Mouse (Mus musculus) liver, adult 2 months (tissue): ENCODE results near the gene Mrtfa. TPM values are rescaled to one million over a fixed set of nuclear protein-coding genes. Genes with fewer than 3 reads are reported as not detected.

Experiments used
- DNase-seq: peaks from one replicate; pipeline ENCODE4 v3.0.0-alpha.2; 2011; ENCODE audit warnings: low read depth, low spot score; ENCODE audit errors: extremely low read depth
- H3K27ac ChIP-seq: fragments of 200-500 bp; replicated peaks from 2 replicates; pipeline ENCODE4 v1.5.1; 2012; ENCODE audit warnings: low read depth, mild to moderate bottlenecking, control low read depth, inconsistent platforms, low read length; ENCODE audit not compliant: insufficient read depth
- H3K27me3 ChIP-seq: fragments of 200-500 bp; 2 replicates; pipeline ENCODE4 v1.6.1; 2012; ENCODE audit warnings: mild to moderate bottlenecking, moderate library complexity, low read length, inconsistent platforms; ENCODE audit not compliant: control insufficient read depth, insufficient read depth
- H3K36me3 ChIP-seq: fragments of 200-500 bp; 2 replicates; pipeline ENCODE4 v1.6.1; 2012; ENCODE audit warnings: low read length, inconsistent platforms; ENCODE audit not compliant: control insufficient read depth, insufficient read depth
- H3K4me1 ChIP-seq: fragments of 200-500 bp; 2 replicates; pipeline ENCODE4 v1.6.1; 2011; ENCODE audit warnings: low read length; ENCODE audit not compliant: control insufficient read depth, insufficient read depth
- H3K4me3 ChIP-seq: fragments of 200-500 bp; 2 replicates; pipeline ENCODE4 v1.5.1; 2011; ENCODE audit warnings: low read depth, mild to moderate bottlenecking, control low read depth, low read length, moderate library complexity; ENCODE audit not compliant: insufficient read depth
- H3K79me2 ChIP-seq: fragments of 200-500 bp; 2 replicates; pipeline ENCODE4 v1.6.1; 2012; ENCODE audit warnings: inconsistent platforms, mild to moderate bottlenecking, low read length, moderate library complexity; ENCODE audit not compliant: control insufficient read depth, insufficient read depth
- H3K9ac ChIP-seq: fragments of 200-500 bp; 2 replicates; pipeline ENCODE4 v1.6.1; 2012; ENCODE audit warnings: low read depth, mild to moderate bottlenecking, control low read depth, inconsistent platforms, low read length
- CTCF ChIP-seq: fragments of 200-500 bp; IDR thresholded peaks from 2 replicates; pipeline ENCODE4 v1.5.1; 2011; ENCODE audit warnings: low read depth, low read length, control low read depth
- POLR2A ChIP-seq: fragments of 200-500 bp; IDR thresholded peaks from 2 replicates; pipeline ENCODE4 v1.6.1; 2011; ENCODE audit warnings: low read length, control low read depth; ENCODE audit not compliant: insufficient read depth; ENCODE audit errors: extremely low read depth
- WGBS: fragments of 180-500 bp; shearing (Covaris S2); methylation state at CpG from one replicate; pipeline ENCODE4 v1.1.7; 2018; 5-methylcytosine and 5-hydroxymethylcytosine counted together
- polyA plus RNA-seq: library from polyadenylated mRNA; depleted of rRNA; stranded (reverse); fragments of >200 nt; gene quantifications from 2 replicates; pipeline ENCODE4 v1.2.3, GENCODE M21; 2012
- total RNA-seq: library from RNA; depleted of rRNA; stranded (reverse); fragments of >200 nt; gene quantifications from 2 replicates; pipeline ENCODE4 v1.2.3, GENCODE M21; 2014

The Mrtfa gene
- total and polyA plus RNA-seq, 2 experiments, result 1.0 to 5.6 TPM

DNA sequence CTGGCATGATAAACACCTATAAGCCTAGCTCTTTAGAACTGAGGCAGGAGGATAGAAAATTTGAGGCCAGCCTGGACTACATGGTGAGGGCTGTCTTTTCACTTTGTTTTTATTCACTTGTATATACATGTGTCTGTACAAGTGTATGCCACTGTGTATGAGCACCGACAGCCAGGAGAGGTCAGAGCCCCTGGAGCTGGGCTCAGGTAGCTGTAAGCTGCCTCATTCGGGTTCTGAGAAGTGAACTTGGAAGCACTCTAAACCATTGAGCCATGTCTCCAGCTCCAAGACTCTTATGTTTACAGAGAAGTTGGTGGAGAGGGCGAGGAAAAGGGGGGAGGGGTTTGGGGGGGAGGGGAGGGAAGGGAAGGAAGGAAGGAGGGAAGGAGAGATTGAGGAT lies 29.0 kb downstream of the Mrtfa start:
- TF ChIP-seq CTCF (no peak), POLR2A (no peak)
- Histone ChIP-seq H3K4me3 (no peak overlapping the region), H3K79me2 (peaks cover 4% of the 10 kb centered on the region; the same call in 1 of the 2 replicates), H3K36me3 (no peaks in the 10 kb centered on the region), H3K4me1 (no peaks in the 10 kb centered on the region), H3K9ac (no peak overlapping the region), H3K27me3 (no peaks in the 10 kb centered on the region), H3K27ac (no peak overlapping the region)
- no peak for DNase-seq
- WGBS, result 88% methylated on average over 3 of the region's 3 CpGs

GRCm38 (mm10) chr15:81160677-81161076 lies 29.9 kb downstream of the Mrtfa start:
- Histone ChIP-seq H3K79me2 (no peaks in the 10 kb centered on the region; the same call in 1 of the 2 replicates), H3K36me3 (no peaks in the 10 kb centered on the region), H3K4me3 (no peak overlapping the region), H3K9ac (no peak overlapping the region), H3K27ac (no peak overlapping the region), H3K27me3 (no peaks in the 10 kb centered on the region), H3K4me1 (0 out of 2 replicates have a peak, but pooled peaks cover 2% of the 10 kb centered on the region)
- TF ChIP-seq CTCF, result no peak
- no peak for TF ChIP-seq POLR2A
- 85% methylated on average over 4 of the region's 4 CpGs for WGBS
- DNase-seq, result no peak

DNA sequence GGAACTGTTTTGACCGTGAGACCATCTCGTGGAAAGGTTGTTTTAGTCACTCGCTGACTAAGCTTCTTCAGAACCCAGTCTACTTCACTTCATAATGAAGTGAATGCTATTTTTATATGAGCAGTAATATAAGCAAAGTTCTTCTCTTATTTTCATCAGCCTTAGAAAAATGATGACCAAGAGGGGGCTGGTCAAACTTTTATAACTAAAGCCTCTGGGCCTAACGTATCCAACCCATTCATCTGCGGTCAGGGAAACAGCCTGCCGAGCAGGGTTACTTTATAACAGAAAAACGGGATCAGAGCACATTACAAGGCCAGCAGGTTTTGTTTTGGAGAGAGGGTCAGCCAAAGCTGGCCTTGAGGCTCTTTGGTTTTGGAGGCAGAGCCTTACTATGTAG lies 31.3 kb downstream of the Mrtfa start:
- Histone ChIP-seq H3K27ac (no peak overlapping the region), H3K9ac (no peak overlapping the region), H3K79me2 (no peaks in the 10 kb centered on the region; the same call in 1 of the 2 replicates), H3K4me3 (no peak overlapping the region), H3K4me1 (peaks cover 5% of the 10 kb centered on the region; the same call in 1 of the 2 replicates), H3K36me3 (no peaks in the 10 kb centered on the region), H3K27me3 (no peaks in the 10 kb centered on the region)
- TF ChIP-seq CTCF (no peak), POLR2A (no peak)
- 91% methylated on average over 7 of the region's 7 CpGs for WGBS
- DNase-seq, result no peak

DNA sequence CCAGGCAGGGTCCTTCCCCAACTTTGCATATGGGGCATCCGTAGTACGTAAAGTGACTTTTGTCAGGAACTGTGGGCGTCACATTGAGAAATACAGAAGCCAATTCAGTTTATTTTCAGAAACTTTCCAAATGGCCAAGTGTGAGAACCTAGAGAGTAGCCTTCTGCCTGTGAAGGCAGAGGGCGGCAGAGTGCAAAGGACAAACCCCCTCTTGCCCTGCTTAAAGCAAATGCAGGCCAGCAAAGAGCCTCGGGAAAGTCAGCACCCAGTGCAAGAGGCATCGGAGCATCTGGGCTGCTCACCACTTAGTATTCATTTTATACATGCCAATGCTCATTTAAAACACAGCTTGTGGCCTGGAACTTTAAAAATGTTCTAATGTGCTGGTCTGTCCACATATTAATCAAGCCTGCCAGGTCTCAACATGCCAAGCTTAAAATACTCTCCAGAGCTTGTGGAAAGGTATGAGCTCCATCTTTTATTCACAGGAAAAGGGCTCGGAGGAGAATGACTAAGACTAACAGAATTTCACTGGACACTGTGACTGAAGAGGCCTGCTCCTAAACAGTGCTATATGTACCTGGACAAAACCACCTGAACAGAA lies 31.9 kb downstream of the Mrtfa start:
- H3K4me3 ChIP-seq, result no peak overlapping the region
- no peaks in the 10 kb centered on the region; the same call in 1 of the 2 replicates for H3K79me2 ChIP-seq
- H3K9ac ChIP-seq, result no peak overlapping the region
- no peaks in the 10 kb centered on the region for H3K27me3 ChIP-seq
- no peaks in the 10 kb centered on the region for H3K36me3 ChIP-seq
- peaks cover 5% of the 10 kb centered on the region; the same call in 1 of the 2 replicates for H3K4me1 ChIP-seq
- DNase-seq, result no peak
- TF ChIP-seq CTCF (peak; percentile 14; the same call in 1 of the 2 replicates), POLR2A (no peak)
- WGBS, result 81% methylated on average over 7 of the region's 7 CpGs
- H3K27ac ChIP-seq, result no peak overlapping the region

GRCm38 (mm10) chr15:81156453-81156852 lies 34.1 kb downstream of the Mrtfa start:
- no peak for DNase-seq
- Histone ChIP-seq H3K27me3 (no peaks in the 10 kb centered on the region), H3K36me3 (no peaks in the 10 kb centered on the region), H3K4me3 (no peak overlapping the region), H3K27ac (no peak overlapping the region), H3K9ac (no peak overlapping the region), H3K4me1 (peaks cover 5% of the 10 kb centered on the region; the same call in 1 of the 2 replicates), H3K79me2 (no peaks in the 10 kb centered on the region)
- 83% methylated on average over 2 of the region's 2 CpGs for WGBS
- TF ChIP-seq POLR2A (no peak), CTCF (no peak)

DNA sequence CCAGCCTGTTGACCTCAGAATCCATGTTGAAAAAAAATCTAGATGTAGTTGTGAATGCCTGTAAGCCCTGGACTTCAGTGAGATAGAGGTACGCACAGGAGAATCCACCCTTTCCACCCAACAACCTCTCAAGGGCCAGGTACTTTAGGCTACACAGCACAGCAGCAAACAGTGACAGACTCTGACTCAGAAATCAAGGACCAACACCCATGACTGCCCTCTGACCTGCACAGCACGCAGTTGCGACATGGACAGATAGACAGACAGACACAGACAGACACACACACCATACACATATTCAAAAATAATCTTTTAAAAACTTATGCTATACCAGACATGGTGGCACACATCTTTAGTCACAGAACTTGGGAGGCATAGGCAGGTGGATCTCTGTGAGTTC lies 34.7 kb downstream of the Mrtfa start:
- Histone ChIP-seq H3K79me2 (no peaks in the 10 kb centered on the region), H3K9ac (no peak overlapping the region), H3K36me3 (no peaks in the 10 kb centered on the region), H3K4me3 (no peak overlapping the region), H3K27ac (no peak overlapping the region), H3K27me3 (no peaks in the 10 kb centered on the region), H3K4me1 (peaks cover 5% of the 10 kb centered on the region; the same call in 1 of the 2 replicates)
- TF ChIP-seq CTCF (no peak), POLR2A (no peak)
- peak; percentile 37 for DNase-seq
- WGBS, result 84% methylated on average over 3 of the region's 3 CpGs
